Mouse (Mus musculus) kidney, embryonic 15.5 days (tissue): Measurements from ENCODE around the gene Astn1. TPM values are rescaled to one million over a fixed set of nuclear protein-coding genes. Genes with fewer than 3 reads are reported as not detected.

ENCODE experiments used
- ATAC-seq: fragments of 200-750 bp; cut with Nextera tagmentation; replicated peaks from 2 replicates; pipeline ENCODE4 v1.8.0; 2017; ENCODE audit warnings: moderate TSS enrichment; ENCODE audit not compliant: low FRiP score
- H3K27ac ChIP-seq: fragments of 300-500 bp; sonication (generic); 2 replicates; pipeline ENCODE4 v1.5.1; 2015; ENCODE audit warnings: mild to moderate bottlenecking, inconsistent platforms
- H3K27me3 ChIP-seq: fragments of 300-500 bp; sonication (generic); 2 replicates; pipeline ENCODE4 v1.6.1; 2015; ENCODE audit warnings: inconsistent platforms
- H3K36me3 ChIP-seq: fragments of 300-500 bp; sonication (generic); 2 replicates; pipeline ENCODE4 v1.6.1; 2015; ENCODE audit warnings: inconsistent platforms
- H3K4me1 ChIP-seq: fragments of 300-500 bp; sonication (generic); 2 replicates; pipeline ENCODE4 v1.6.1; 2015; ENCODE audit warnings: inconsistent platforms
- H3K4me2 ChIP-seq: fragments of 300-500 bp; sonication (generic); 2 replicates; pipeline ENCODE4 v1.6.1; 2015; ENCODE audit warnings: moderate library complexity, mild to moderate bottlenecking, inconsistent platforms
- H3K4me3 ChIP-seq: fragments of 300-500 bp; sonication (generic); replicated peaks from 2 replicates; pipeline ENCODE4 v1.5.1; 2015; ENCODE audit warnings: mild to moderate bottlenecking, inconsistent platforms
- H3K9ac ChIP-seq: fragments of 300-500 bp; sonication (generic); 2 replicates; pipeline ENCODE4 v1.6.1; 2015; ENCODE audit warnings: mild to moderate bottlenecking, inconsistent platforms
- H3K9me3 ChIP-seq: fragments of 300-500 bp; sonication (generic); replicated peaks from 2 replicates; pipeline ENCODE4 v1.6.1; 2016; ENCODE audit warnings: inconsistent platforms
- WGBS: fragments of 180-500 bp; shearing (Covaris S2); methylation state at CpG from one replicate; pipeline ENCODE4 v1.1.7; 2015; ENCODE audit warnings: mixed read lengths; 5-methylcytosine and 5-hydroxymethylcytosine counted together
- polyA plus RNA-seq: library from polyadenylated mRNA; unstranded; fragments of >200 nt; fragmentation: Nextera tagmentation; extraction: Ambion mirVana; gene quantifications from 2 replicates; pipeline ENCODE4 v1.2.1, GENCODE M21; 2015

Gene Astn1
- polyA plus RNA-seq, 1 experiment from 2014 or later: 0.93 TPM

GRCm38 (mm10) chr1:158652799-158653198, 290.7 kb downstream of the Astn1 start:
- no peak overlapping the region for H3K9ac ChIP-seq
- no peaks in the 10 kb centered on the region; the same call in 1 of the 2 replicates for H3K4me1 ChIP-seq
- H3K4me3 ChIP-seq: no peak overlapping the region
- no peaks in the 10 kb centered on the region for H3K36me3 ChIP-seq
- no peak for ATAC-seq
- 87% methylated on average over 2 of the region's 2 CpGs for WGBS
- H3K9me3 ChIP-seq: no peaks in the 10 kb centered on the region
- no peak overlapping the region for H3K27ac ChIP-seq
- H3K27me3 ChIP-seq: no peaks in the 10 kb centered on the region
- no peak overlapping the region for H3K4me2 ChIP-seq

- peak; percentile 73; the same call in 1 of the 2 replicates for ATAC-seq
- Histone ChIP-seq H3K9me3 (no peaks in the 10 kb centered on the region), H3K4me3 (no peak overlapping the region), H3K9ac (no peak overlapping the region), H3K36me3 (no peaks in the 10 kb centered on the region), H3K4me2 (no peak overlapping the region), H3K4me1 (no peaks in the 10 kb centered on the region; the same call in 1 of the 2 replicates), H3K27me3 (no peaks in the 10 kb centered on the region), H3K27ac (no peak overlapping the region)
- WGBS: 22% methylated on average over 4 of the region's 4 CpGs
These were observed 291.9 kb downstream of the Astn1 start for GRCm38 (mm10) chr1:158653808-158654520.

GRCm38 (mm10) chr1:158654571-158655205, 292.6 kb downstream of the Astn1 start:
- Histone ChIP-seq H3K9me3 (no peaks in the 10 kb centered on the region), H3K4me2 (no peak overlapping the region), H3K27ac (no peak overlapping the region), H3K36me3 (no peaks in the 10 kb centered on the region), H3K27me3 (no peaks in the 10 kb centered on the region), H3K9ac (no peak overlapping the region), H3K4me3 (no peak overlapping the region), H3K4me1 (no peaks in the 10 kb centered on the region; the same call in 1 of the 2 replicates)
- peak; percentile 86 for ATAC-seq
- WGBS: 38% methylated on average over 3 of the region's 3 CpGs

DNA sequence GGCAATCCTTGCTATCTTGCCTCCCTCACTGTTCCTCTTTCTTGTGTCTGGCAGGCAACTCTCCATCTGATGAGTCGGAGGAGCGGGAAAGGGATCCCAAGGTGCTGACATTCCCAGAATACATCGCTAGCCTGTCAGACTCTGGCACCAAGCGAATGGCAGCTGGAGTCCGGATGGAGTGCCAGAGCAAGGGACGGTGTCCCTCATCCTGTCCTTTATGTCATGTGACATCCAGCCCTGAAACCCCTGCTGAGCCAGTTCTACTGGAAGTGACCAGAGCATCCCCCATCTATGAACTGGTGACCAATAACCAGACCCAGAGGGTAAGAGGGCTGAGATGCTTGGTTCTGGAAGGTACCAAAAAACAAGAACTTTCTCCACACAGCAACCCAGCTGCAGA, 294.9 kb downstream of the Astn1 start:
- no peak overlapping the region for H3K9ac ChIP-seq
- H3K9me3 ChIP-seq: no peaks in the 10 kb centered on the region
- no peak for ATAC-seq
- H3K4me1 ChIP-seq: no peaks in the 10 kb centered on the region; the same call in 1 of the 2 replicates
- no peak overlapping the region for H3K4me2 ChIP-seq
- 87% methylated on average over 6 of the region's 6 CpGs for WGBS
- H3K27ac ChIP-seq: no peak overlapping the region
- H3K36me3 ChIP-seq: no peaks in the 10 kb centered on the region
- no peaks in the 10 kb centered on the region for H3K27me3 ChIP-seq
- no peak overlapping the region for H3K4me3 ChIP-seq

DNA sequence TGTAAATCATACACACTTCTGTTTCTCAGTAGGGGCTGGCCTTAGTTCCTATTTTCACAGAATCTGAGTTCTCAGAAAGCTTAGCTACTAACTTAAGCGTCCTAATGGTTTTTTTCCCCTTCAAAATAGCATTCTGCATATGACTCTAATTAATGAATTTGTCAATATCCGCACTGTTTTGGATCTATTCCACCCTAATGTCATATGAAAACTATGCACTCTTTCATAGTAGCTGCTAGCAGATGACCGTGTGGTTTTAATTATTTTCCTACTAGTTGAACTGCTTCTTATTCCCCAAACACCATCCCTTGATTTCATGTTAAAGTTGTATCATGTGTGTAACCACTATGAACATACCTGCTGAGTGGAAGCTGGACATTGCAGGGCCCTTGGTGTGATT, 303.9 kb downstream of the Astn1 start:
- Histone ChIP-seq H3K9me3 (no peaks in the 10 kb centered on the region), H3K4me3 (no peak overlapping the region), H3K27ac (no peak overlapping the region), H3K27me3 (no peaks in the 10 kb centered on the region), H3K36me3 (no peaks in the 10 kb centered on the region), H3K4me2 (no peak overlapping the region), H3K4me1 (no peaks in the 10 kb centered on the region), H3K9ac (no peak overlapping the region)
- no peak for ATAC-seq
- WGBS: 81% methylated on average over 3 of the region's 3 CpGs

DNA sequence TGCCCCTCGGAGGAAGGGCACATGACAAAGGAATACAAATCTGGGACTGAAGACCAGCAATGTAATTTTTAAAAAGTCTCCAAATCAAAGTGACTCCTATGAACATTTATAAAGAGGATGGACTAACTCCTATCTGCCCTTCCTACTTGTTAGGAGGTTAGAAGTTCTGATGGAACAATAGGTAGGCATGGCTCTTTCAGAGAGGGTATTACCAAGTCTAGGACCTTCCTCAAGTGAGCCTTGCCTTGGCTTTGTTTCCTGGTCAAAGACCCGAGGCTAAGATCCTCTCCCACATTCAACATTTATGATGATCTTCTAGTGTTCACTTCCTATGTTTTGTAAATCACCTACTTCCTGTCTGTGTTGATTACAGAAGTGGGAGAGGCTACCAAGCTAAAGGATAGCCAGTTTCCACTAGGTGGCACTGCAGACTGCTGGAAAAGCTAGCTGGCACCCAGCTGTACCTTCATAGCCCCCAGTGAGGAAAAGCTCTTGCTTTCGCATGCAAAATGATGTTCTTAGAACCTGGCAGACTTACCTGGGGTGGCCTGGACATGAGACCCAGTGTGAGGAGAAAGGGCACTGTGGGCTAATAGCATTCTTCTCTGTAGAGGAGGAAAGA, 308.0 kb downstream of the Astn1 start:
- no peaks in the 10 kb centered on the region for H3K27me3 ChIP-seq
- no peak overlapping the region for H3K4me2 ChIP-seq
- H3K4me1 ChIP-seq: no peaks in the 10 kb centered on the region
- H3K4me3 ChIP-seq: no peak overlapping the region
- H3K36me3 ChIP-seq: no peaks in the 10 kb centered on the region
- no peak overlapping the region for H3K27ac ChIP-seq
- peak; percentile 81 for ATAC-seq
- 39% methylated on average over 3 of the region's 3 CpGs for WGBS
- no peak overlapping the region for H3K9ac ChIP-seq
- no peaks in the 10 kb centered on the region for H3K9me3 ChIP-seq

DNA sequence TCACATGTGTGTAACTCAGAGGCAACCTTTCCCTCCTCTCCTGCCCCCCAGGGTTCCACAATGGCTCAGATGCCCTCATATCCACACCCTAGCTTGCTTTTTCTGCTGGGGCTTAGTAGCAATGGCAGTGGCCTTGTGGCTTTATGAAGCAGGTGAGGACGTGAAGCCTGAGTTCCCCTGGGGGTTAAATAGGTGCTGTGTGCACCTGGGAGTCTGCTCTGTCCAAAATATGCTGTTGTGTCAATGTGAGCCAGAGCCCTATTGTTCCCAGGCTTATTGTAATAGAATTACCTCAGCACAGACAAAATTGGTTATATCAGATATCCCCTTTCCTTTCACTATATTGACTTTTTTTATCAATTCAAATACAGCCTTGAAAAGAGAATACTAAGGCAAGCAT, 325.7 kb downstream of the Astn1 start:
- no peaks in the 10 kb centered on the region for H3K27me3 ChIP-seq
- H3K9ac ChIP-seq: no peak overlapping the region
- no peak overlapping the region for H3K27ac ChIP-seq
- H3K36me3 ChIP-seq: no peaks in the 10 kb centered on the region
- ATAC-seq: no peak
- H3K4me2 ChIP-seq: no peak overlapping the region
- H3K4me3 ChIP-seq: no peak overlapping the region
- WGBS: 60% methylated on average over 1 of the region's 1 CpGs
- no peaks in the 10 kb centered on the region for H3K4me1 ChIP-seq
- H3K9me3 ChIP-seq: no peaks in the 10 kb centered on the region

- Histone ChIP-seq H3K36me3 (no peaks in the 10 kb centered on the region), H3K27ac (no peak overlapping the region), H3K4me2 (no peak overlapping the region), H3K9me3 (no peaks in the 10 kb centered on the region), H3K4me3 (no peak overlapping the region), H3K9ac (no peak overlapping the region), H3K27me3 (no peaks in the 10 kb centered on the region), H3K4me1 (no peaks in the 10 kb centered on the region)
- ATAC-seq: no peak
- WGBS: 66% methylated on average over 3 of the region's 3 CpGs
These were observed 335.4 kb downstream of the Astn1 start for GRCm38 (mm10) chr1:158697423-158697822.

GRCm38 (mm10) chr1:158697859-158698569, 335.9 kb downstream of the Astn1 start:
- Histone ChIP-seq H3K4me1 (no peaks in the 10 kb centered on the region), H3K36me3 (no peaks in the 10 kb centered on the region), H3K9ac (no peak overlapping the region), H3K27ac (no peak overlapping the region), H3K27me3 (no peaks in the 10 kb centered on the region), H3K4me3 (no peak overlapping the region), H3K9me3 (no peaks in the 10 kb centered on the region), H3K4me2 (no peak overlapping the region)
- WGBS: 90% methylated on average over 10 of the region's 10 CpGs
- no peak for ATAC-seq

GRCm38 (mm10) chr1:158699276-158699675, 337.2 kb downstream of the Astn1 start:
- Histone ChIP-seq H3K9me3 (no peaks in the 10 kb centered on the region), H3K4me1 (no peaks in the 10 kb centered on the region), H3K4me2 (no peak overlapping the region), H3K36me3 (no peaks in the 10 kb centered on the region), H3K27me3 (no peaks in the 10 kb centered on the region), H3K4me3 (no peak overlapping the region), H3K27ac (no peak overlapping the region), H3K9ac (no peak overlapping the region)
- no peak for ATAC-seq
- 91% methylated on average over 2 of the region's 2 CpGs for WGBS

- H3K9me3 ChIP-seq: no peaks in the 10 kb centered on the region
- H3K9ac ChIP-seq: no peak overlapping the region
- no peaks in the 10 kb centered on the region for H3K27me3 ChIP-seq
- H3K4me1 ChIP-seq: no peaks in the 10 kb centered on the region
- H3K4me3 ChIP-seq: no peak overlapping the region
- no peak overlapping the region for H3K4me2 ChIP-seq
- no peak overlapping the region for H3K27ac ChIP-seq
- 75% methylated on average over 2 of the region's 2 CpGs for WGBS
- H3K36me3 ChIP-seq: no peaks in the 10 kb centered on the region
- ATAC-seq: no peak
These were observed 338.1 kb downstream of the Astn1 start for GRCm38 (mm10) chr1:158700147-158700546.

DNA sequence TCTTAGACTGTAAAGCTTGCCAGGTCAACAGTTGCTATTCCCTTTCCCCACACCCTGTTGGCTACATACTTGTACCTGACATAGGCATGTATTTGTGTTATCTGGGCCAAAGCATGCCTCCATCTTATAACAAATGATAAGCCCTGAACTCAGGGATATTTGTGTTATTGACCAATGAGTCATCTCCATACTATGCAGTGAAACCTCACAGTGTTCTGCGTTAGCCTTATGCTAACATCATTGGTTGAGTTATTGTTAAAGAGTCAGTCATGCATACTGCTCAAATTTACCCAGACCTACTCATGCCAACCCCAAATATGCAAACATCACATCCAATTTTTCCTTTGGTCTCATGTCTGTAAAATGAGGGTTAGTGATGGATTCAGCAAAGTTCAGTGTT, 339.3 kb downstream of the Astn1 start:
- H3K9ac ChIP-seq: no peak overlapping the region
- 86% methylated on average over 1 of the region's 1 CpGs for WGBS
- H3K36me3 ChIP-seq: no peaks in the 10 kb centered on the region
- no peak overlapping the region for H3K4me3 ChIP-seq
- no peaks in the 10 kb centered on the region for H3K27me3 ChIP-seq
- no peaks in the 10 kb centered on the region for H3K9me3 ChIP-seq
- no peak overlapping the region for H3K27ac ChIP-seq
- no peaks in the 10 kb centered on the region for H3K4me1 ChIP-seq
- no peak overlapping the region for H3K4me2 ChIP-seq
- ATAC-seq: no peak
